Mouse (Mus musculus) MEL (cell line): ENCODE data around the gene Rad51d. TPM values are rescaled to one million over a fixed set of nuclear protein-coding genes. Genes with fewer than 3 reads are reported as not detected.

ENCODE experiments used
- DNase-seq: peaks from one replicate; pipeline ENCODE4 v3.0.0; 2011; ENCODE audit warnings: low read depth, low spot score
- H3K27ac ChIP-seq: 2 replicates; pipeline ENCODE4 v1.5.1; 2012; ENCODE audit warnings: low read depth, mild to moderate bottlenecking, control low read depth, low read length, moderate library complexity; ENCODE audit not compliant: control insufficient read depth
- H3K27me3 ChIP-seq, 2 experiments: fragments of 150-350 bp in 1 of 2; sonication (generic) in 1 of 2; 2 replicates each; pipeline ENCODE4 v1.6.1; 2012; ENCODE audit warnings: low read length in 2 of 2, mild to moderate bottlenecking in 2 of 2, improper control_type of control experiment in 1 of 2, moderate library complexity in 1 of 2; ENCODE audit not compliant: insufficient read depth in 2 of 2, control insufficient read depth in 1 of 2
- H3K36me3 ChIP-seq, 2 experiments: 2 replicates each; pipeline ENCODE4 v1.6.1; 2012 to 2014; ENCODE audit warnings: low read length in 2 of 2, improper control_type of control experiment in 1 of 2, inconsistent platforms in 1 of 2, mild to moderate bottlenecking in 1 of 2; ENCODE audit not compliant: insufficient read depth in 2 of 2, control insufficient read depth in 1 of 2
- H3K4me1 ChIP-seq, 2 experiments: fragments of 150-350 bp in 1 of 2; sonication (generic) in 1 of 2; 2 replicates each; pipeline ENCODE4 v1.6.1; 2012; ENCODE audit warnings: low read length in 2 of 2, improper control_type of control experiment in 1 of 2, mild to moderate bottlenecking in 1 of 2; ENCODE audit not compliant: insufficient read depth in 2 of 2, control insufficient read depth in 1 of 2
- H3K4me3 ChIP-seq, 2 experiments: fragments of 150-350 bp in 1 of 2; sonication (generic) in 1 of 2; 2 replicates each; pipeline ENCODE4 v1.5.1; 2012; ENCODE audit warnings: low read depth in 2 of 2, low read length in 2 of 2, mild to moderate bottlenecking in 2 of 2, moderate library complexity in 2 of 2, control low read depth in 1 of 2, improper control_type of control experiment in 1 of 2; ENCODE audit not compliant: control insufficient read depth in 1 of 2, insufficient read depth in 1 of 2
- H3K79me2 ChIP-seq: 2 replicates; pipeline ENCODE4 v1.6.1; 2012; ENCODE audit warnings: mild to moderate bottlenecking, low read length, moderate library complexity; ENCODE audit not compliant: control insufficient read depth, poor library complexity, insufficient read depth
- H3K9ac ChIP-seq: 2 replicates; pipeline ENCODE4 v1.6.1; 2012; ENCODE audit warnings: low read depth, mild to moderate bottlenecking, control low read depth, low read length, moderate library complexity; ENCODE audit not compliant: control insufficient read depth, poor library complexity, severe bottlenecking
- H3K9me3 ChIP-seq: fragments of 150-350 bp; sonication (generic); replicated peaks from 2 replicates; pipeline ENCODE4 v1.6.1; 2012; ENCODE audit warnings: mild to moderate bottlenecking, low read length, improper control_type of control experiment, moderate library complexity; ENCODE audit not compliant: insufficient read depth
- BHLHE40 ChIP-seq: IDR thresholded peaks from 2 replicates; pipeline ENCODE4 v1.6.1; 2012; ENCODE audit warnings: low read depth, mild to moderate bottlenecking, inconsistent platforms, low read length, improper control_type of control experiment, borderline replicate concordance
- CTCF ChIP-seq, 3 experiments: IDR thresholded peaks in 2 of 3; conservative IDR thresholded peaks in 1 of 3; 2 replicates each; pipeline ENCODE4 v1.5.1; 2011 to 2012; ENCODE audit warnings: low read length in 3 of 3, low read depth in 2 of 3, mild to moderate bottlenecking in 2 of 3, improper control_type of control experiment in 1 of 3, inconsistent platforms in 1 of 3, mixed read lengths in 1 of 3, moderate library complexity in 1 of 3; ENCODE audit not compliant: control insufficient read depth in 1 of 3, insufficient read depth in 1 of 3, poor library complexity in 1 of 3, severe bottlenecking in 1 of 3
- E2F4 ChIP-seq: IDR thresholded peaks from 2 replicates; pipeline ENCODE4 v1.6.1; 2011; ENCODE audit warnings: low read depth, low read length, improper control_type of control experiment, borderline replicate concordance
- ELF1 ChIP-seq: IDR thresholded peaks from 2 replicates; pipeline ENCODE4 v1.6.1; 2014; ENCODE audit warnings: low read depth, mild to moderate bottlenecking, inconsistent platforms, low read length, improper control_type of control experiment, moderate library complexity
- EP300 ChIP-seq, 2 experiments: IDR thresholded peaks; 2 replicates each; pipeline ENCODE4 v1.6.1; 2011; ENCODE audit warnings: improper control_type of control experiment in 2 of 2, low read length in 2 of 2, low read depth in 1 of 2, mild to moderate bottlenecking in 1 of 2
- GATA1 ChIP-seq: IDR thresholded peaks from 2 replicates; pipeline ENCODE4 v1.6.1; 2011; ENCODE audit warnings: low read depth, low read length, improper control_type of control experiment
- HCFC1 ChIP-seq: IDR thresholded peaks from 2 replicates; pipeline ENCODE4 v1.6.1; 2012; ENCODE audit warnings: low read depth, mild to moderate bottlenecking, inconsistent platforms, low read length, improper control_type of control experiment, moderate library complexity
- KAT2A ChIP-seq: conservative IDR thresholded peaks from 2 replicates; pipeline ENCODE4 v1.6.1; 2012; ENCODE audit warnings: low read depth, low read length, improper control_type of control experiment, inconsistent platforms
- MAFK ChIP-seq: IDR thresholded peaks from 2 replicates; pipeline ENCODE4 v1.6.1; 2011; ENCODE audit warnings: low read depth, mild to moderate bottlenecking, low read length, improper control_type of control experiment, borderline replicate concordance
- MAZ ChIP-seq: IDR thresholded peaks from 2 replicates; pipeline ENCODE4 v1.6.1; 2012; ENCODE audit warnings: low read depth, mild to moderate bottlenecking, inconsistent platforms, low read length, improper control_type of control experiment
- MXI1 ChIP-seq: IDR thresholded peaks from 2 replicates; pipeline ENCODE4 v1.6.1; 2011; ENCODE audit warnings: mild to moderate bottlenecking, low read depth, low read length, improper control_type of control experiment
- MYC ChIP-seq: IDR thresholded peaks from 2 replicates; pipeline ENCODE4 v1.6.1; 2011; ENCODE audit warnings: low read depth, mild to moderate bottlenecking, low read length, improper control_type of control experiment, moderate library complexity
- NRF1 ChIP-seq: IDR thresholded peaks from 2 replicates; pipeline ENCODE4 v1.6.1; 2014; ENCODE audit warnings: low read depth, mild to moderate bottlenecking, inconsistent platforms, low read length, improper control_type of control experiment, moderate library complexity; ENCODE audit not compliant: poor library complexity, insufficient read depth, severe bottlenecking
- POLR2A ChIP-seq, 2 experiments: IDR thresholded peaks; 2 replicates each; pipeline ENCODE4 v1.6.1; 2011 to 2012; ENCODE audit warnings: low read length in 2 of 2, mild to moderate bottlenecking in 2 of 2, control low read depth in 1 of 2, improper control_type of control experiment in 1 of 2, low read depth in 1 of 2, moderate library complexity in 1 of 2; ENCODE audit not compliant: control insufficient read depth in 1 of 2, insufficient read depth in 1 of 2, poor library complexity in 1 of 2
- POLR2AphosphoS5 ChIP-seq: IDR thresholded peaks from 2 replicates; pipeline ENCODE4 v1.6.1; 2012; ENCODE audit warnings: low read depth, borderline replicate concordance, mild to moderate bottlenecking, inconsistent platforms, low read length, moderate library complexity, mixed read lengths
- RAD21 ChIP-seq: IDR thresholded peaks from 2 replicates; pipeline ENCODE4 v1.6.1; 2011; ENCODE audit warnings: mild to moderate bottlenecking, low read depth, low read length, improper control_type of control experiment
- TAL1 ChIP-seq: IDR thresholded peaks from 2 replicates; pipeline ENCODE4 v1.6.1; 2012; ENCODE audit warnings: mild to moderate bottlenecking, inconsistent platforms, low read length, moderate library complexity, mixed read lengths
- TBP ChIP-seq: IDR thresholded peaks from 2 replicates; pipeline ENCODE4 v1.8.0; 2011; ENCODE audit warnings: low read depth, low read length, improper control_type of control experiment
- TCF12 ChIP-seq: IDR thresholded peaks from 2 replicates; pipeline ENCODE4 v1.6.1; 2014; ENCODE audit warnings: low read depth, mild to moderate bottlenecking, inconsistent platforms, low read length, improper control_type of control experiment, moderate library complexity
- ZC3H11A ChIP-seq: IDR thresholded peaks from 2 replicates; pipeline ENCODE4 v1.6.1; 2012; ENCODE audit warnings: low read depth, mild to moderate bottlenecking, inconsistent platforms, low read length, improper control_type of control experiment
- ZKSCAN1 ChIP-seq: IDR thresholded peaks from 2 replicates; pipeline ENCODE4 v1.6.1; 2012; ENCODE audit warnings: low read depth, mild to moderate bottlenecking, inconsistent platforms, low read length, improper control_type of control experiment, moderate library complexity
- ZMIZ1 ChIP-seq: IDR thresholded peaks from 2 replicates; pipeline ENCODE4 v1.6.1; 2012; ENCODE audit warnings: low read depth, mild to moderate bottlenecking, inconsistent platforms, low read length, improper control_type of control experiment, moderate library complexity
- ZNF384 ChIP-seq: IDR thresholded peaks from 2 replicates; pipeline ENCODE4 v1.6.1; 2012; ENCODE audit warnings: low read depth, mild to moderate bottlenecking, inconsistent platforms, low read length, improper control_type of control experiment
- polyA plus RNA-seq, 2 experiments: library from polyadenylated mRNA; stranded (reverse) in 1 of 2; unstranded in 1 of 2; fragments of >175 nt in 1 of 2; fragments of >200 nt in 1 of 2; gene quantifications; 2 replicates each; pipeline versions ENCODE4 v1.2.1 to v1.2.4; 2012; ENCODE audit warnings: low replicate concordance in 2 of 2, low read depth in 1 of 2; ENCODE audit not compliant: insufficient read length in 2 of 2, insufficient read depth in 1 of 2, missing spikeins in 1 of 2
- total RNA-seq: library from RNA; depleted of rRNA; stranded (reverse); fragments of 300-350 nt; gene quantifications from 2 replicates; pipeline ENCODE4 v1.2.3, GENCODE M21; 2012

The Rad51d gene
- total and polyA plus RNA-seq, 3 experiments = 21.1 to 30.0 TPM; not detected in 1

DNA sequence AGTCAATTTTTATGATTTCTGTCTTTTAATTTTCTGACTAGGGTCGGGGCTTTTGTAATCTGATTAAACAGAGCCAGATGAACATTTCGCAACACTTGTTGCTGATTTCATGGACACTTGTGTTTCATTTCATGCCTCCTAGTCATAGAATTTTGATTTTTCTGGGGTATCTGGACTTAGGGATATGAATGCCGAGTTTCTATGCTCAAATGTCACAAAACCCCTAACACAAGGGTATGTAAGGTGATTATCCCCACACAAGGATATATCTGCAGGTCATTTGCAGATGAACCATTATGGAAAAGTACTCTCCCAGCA lies 39.2 kb upstream of the Rad51d start:
- Histone ChIP-seq H3K27me3 (no peaks in the 10 kb centered on the region), H3K79me2 (no peaks in the 10 kb centered on the region), H3K27ac (no peak overlapping the region), H3K9ac (no peak overlapping the region), H3K4me3 (no peak overlapping the region), H3K4me1 (no peaks in the 10 kb centered on the region), H3K36me3 (no peaks in the 10 kb centered on the region), H3K9me3 (no peaks in the 10 kb centered on the region; the same call in 1 of the 2 replicates)
- no peak for TF ChIP-seq ZNF384
- no peak for TF ChIP-seq ZKSCAN1
- no peak for TF ChIP-seq MAZ
- TF ChIP-seq BHLHE40 = no peak
- TF ChIP-seq KAT2A = no peak
- TF ChIP-seq TBP = no peak
- no peak for TF ChIP-seq RAD21
- no peak for TF ChIP-seq TCF12
- TF ChIP-seq HCFC1 = no peak
- no peak for TF ChIP-seq MAFK
- no peak for TF ChIP-seq ELF1
- TF ChIP-seq MXI1 = no peak
- TF ChIP-seq E2F4 = no peak
- no peak for TF ChIP-seq GATA1
- no peak for TF ChIP-seq EP300 (IDR thresholded peaks at IDR 0.05; ENCODE audit: low read depth in 1 of 2, low read length in 2 of 2)
- TF ChIP-seq NRF1 = no peak
- no peak for TF ChIP-seq ZC3H11A
- no peak for TF ChIP-seq CTCF (IDR thresholded peaks at IDR 0.05 in 2 of 3, conservative IDR thresholded peaks at IDR 0.05 in 1 of 3; ENCODE audit: control insufficient read depth in 1 of 3, insufficient read depth in 1 of 3, low read depth in 2 of 3, low read length in 3 of 3, poor library complexity in 1 of 3, severe bottlenecking in 1 of 3)
- no peak for TF ChIP-seq ZMIZ1
- no peak for TF ChIP-seq MYC
- no peak for DNase-seq

DNA sequence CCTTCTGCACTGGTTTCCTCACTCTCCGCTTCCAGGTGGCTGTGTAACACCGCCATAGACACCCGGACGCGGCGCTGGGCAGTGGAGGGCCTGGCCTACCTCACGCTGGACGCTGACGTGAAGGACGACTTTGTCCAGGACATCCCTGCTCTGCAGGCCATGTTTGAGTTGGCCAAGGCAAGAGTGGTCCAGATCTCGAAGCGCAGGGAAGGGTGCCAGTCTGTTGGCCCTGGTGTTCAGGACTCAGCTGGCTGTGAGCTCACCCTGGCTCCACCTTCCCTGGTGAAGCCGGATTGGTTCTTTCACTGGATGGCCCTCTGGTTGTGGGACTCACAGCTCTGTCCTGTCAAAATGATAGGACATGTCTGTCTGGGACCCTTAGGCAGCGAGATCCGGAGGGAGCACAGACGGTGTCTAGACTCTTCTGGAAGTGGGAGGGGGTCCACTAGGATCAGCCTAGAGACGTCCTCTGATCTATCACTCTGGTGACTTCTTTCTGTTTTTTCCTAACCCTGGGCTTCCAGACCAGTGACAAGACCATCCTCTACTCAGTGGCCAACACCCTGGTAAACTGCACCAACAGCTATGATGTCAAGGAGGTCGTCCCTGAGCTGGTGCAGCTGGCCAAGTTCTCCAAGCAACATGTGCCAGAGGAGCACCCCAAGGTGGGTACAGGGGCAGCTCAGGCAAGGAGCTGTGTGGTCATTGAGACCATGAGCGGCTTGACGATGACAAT lies 38.7 kb upstream of the Rad51d start:
- no peak for TF ChIP-seq POLR2AphosphoS5
- TF ChIP-seq TAL1 = no peak
- TF ChIP-seq NRF1 = no peak
- TF ChIP-seq POLR2A (IDR thresholded peaks at IDR 0.05; ENCODE audit: control insufficient read depth in 1 of 2, insufficient read depth in 1 of 2, low read depth in 1 of 2, low read length in 2 of 2, poor library complexity in 1 of 2) = no peak
- TF ChIP-seq, all 39 proteins: peak for 0
- no peak for DNase-seq
- H3K27me3 ChIP-seq = no peaks in the 10 kb centered on the region
- no peak overlapping the region for H3K9ac ChIP-seq
- H3K27ac ChIP-seq = no peak overlapping the region
- H3K4me3 ChIP-seq = no peak overlapping the region
- no peaks in the 10 kb centered on the region; the same call in 1 of the 2 replicates for H3K9me3 ChIP-seq
- no peaks in the 10 kb centered on the region for H3K79me2 ChIP-seq
- no peaks in the 10 kb centered on the region for H3K36me3 ChIP-seq
- H3K4me1 ChIP-seq = no peaks in the 10 kb centered on the region
